Mouse (Mus musculus) thymus, postnatal 4 days (tissue): ENCODE measurements around the gene Cage1.

Source experiments
- DNase-seq: peaks from one replicate; pipeline ENCODE4 v3.0.0; 2021

The Cage1 gene

DNA sequence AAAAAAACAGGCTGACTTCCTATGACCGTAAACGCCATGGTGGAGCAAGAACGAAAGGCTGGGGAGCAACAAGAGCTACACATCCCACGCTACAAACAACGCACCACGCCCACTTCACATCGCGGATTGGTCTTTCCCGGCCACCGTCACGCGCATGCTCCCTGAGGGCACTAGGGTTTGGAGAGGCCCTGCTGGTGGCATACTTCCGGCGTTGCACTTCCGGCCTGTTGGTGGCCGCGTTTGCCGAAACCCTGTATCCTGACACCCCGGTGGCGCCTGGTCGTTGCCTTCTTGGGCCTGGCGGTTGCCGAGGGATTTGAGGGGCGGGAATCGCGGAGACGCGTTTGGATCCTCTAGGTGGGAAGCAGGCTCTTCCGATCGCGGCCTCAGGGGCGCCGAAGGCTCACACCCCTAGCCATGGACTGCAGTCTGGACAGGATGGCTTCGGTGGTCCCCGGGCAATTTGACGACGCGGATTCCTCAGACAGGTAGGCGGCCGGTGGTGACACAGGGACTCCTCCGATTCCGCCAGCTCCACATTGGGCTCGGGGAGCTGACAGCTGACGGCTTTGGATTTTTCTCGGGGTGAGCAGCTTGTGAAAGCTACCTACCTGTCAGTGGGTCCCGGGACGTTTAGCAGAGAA is at the start of gene Cage1:
TSS of gene Cage1 (minus strand) at position 26 of the 644 bp plus-strand sequence.
- DNase-seq: peak; percentile 96

DNA sequence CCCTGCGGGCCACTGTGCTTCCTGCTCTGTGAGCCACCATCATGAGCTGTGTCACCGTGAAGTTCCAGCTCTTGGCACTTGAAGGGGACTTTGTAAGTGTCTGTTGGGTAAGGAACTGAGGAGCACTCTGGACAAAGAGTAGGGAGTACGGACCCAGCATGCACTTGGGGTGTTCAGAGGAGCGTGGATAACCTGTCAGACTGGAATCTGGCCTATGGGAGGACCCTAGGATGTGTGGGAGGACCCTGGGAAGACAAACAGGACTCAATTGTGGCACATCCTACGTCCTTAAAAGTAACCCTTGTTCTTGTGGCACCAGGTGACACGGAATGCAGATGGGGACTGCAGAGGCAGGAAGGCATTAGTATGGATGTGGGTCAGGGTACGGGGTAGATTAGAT is 44.3 kb upstream of the Cage1 start:
- no peak for DNase-seq

DNA sequence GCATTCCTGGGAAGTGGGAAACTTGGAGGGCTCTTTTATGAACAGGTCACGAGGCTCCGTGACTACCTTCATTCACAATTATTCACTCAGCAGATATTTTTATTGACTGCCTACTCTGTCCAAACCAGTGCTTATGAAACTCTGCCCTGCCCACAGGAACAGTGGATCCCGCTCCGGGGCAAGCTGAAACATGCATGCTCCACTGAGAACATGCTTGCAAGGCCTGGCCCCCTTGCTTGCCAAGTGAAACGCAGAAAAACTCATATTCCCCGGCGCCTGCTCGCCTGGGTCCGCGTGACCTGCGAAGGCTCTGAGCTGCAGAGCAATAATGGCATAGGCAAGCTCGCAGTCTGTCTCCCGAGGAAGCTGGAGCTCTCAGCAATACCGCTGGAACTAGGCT is 43.9 kb upstream of the Cage1 start:
- no peak for DNase-seq

DNA sequence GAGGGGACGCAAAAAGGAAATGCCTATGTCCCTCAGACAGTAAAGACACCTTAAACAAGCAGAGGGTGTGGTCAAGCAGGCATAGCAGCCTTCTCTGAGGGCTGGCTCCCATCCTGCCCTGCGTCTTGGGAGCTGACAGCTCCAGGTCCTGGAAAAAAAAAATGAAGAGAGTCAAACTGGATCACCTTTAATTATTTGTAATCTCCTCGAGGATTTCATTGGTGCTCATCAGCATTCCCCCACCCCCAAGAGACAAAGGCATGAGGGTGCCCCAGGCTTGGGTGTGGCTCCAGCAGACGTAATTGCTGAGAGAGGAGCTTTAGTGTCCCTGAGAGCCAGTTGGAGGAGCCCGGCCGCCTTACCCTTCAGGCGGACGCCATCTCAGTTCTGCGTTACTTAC is 43.1 kb upstream of the Cage1 start:
- DNase-seq: no peak

DNA sequence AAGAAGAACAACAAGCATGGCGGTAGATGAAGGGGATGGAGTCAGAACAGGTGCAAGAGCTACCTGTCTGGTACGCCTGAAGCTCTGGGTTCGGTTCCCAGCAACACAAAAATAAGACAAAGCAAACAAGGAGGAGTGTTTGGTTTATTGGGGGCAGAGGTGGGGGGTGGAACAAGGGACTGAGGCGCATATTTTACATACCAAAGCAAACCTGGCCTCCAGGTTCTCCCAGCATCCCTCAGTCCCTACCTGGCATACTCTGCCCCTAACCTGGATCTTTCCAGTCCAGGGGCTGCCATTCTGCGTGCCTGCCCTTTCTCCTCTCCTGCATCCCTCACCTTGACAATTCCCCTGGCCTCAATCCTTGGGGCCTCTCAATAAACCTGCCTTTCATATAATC is 42.5 kb upstream of the Cage1 start:
- DNase-seq: no peak

DNA sequence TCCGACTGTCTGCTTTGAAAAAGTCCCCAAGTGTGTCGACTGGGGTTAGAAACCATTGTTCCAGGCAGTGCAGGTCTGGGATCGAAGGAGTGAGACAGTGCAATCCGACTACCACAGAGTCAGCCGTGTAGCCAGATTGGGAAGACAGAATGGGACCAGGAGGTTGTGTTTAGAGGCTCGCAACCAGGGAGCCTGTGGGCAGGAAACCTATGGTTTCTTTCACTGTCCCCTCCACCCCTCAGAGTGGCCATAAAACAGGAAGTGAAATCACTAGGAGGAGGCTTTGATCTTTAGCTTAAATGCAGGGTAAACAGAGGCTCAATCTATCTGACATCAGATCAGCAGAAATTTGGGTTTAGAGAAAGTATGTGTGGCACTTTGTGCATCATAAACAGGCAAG is 42.0 kb upstream of the Cage1 start:
- DNase-seq: no peak

DNA sequence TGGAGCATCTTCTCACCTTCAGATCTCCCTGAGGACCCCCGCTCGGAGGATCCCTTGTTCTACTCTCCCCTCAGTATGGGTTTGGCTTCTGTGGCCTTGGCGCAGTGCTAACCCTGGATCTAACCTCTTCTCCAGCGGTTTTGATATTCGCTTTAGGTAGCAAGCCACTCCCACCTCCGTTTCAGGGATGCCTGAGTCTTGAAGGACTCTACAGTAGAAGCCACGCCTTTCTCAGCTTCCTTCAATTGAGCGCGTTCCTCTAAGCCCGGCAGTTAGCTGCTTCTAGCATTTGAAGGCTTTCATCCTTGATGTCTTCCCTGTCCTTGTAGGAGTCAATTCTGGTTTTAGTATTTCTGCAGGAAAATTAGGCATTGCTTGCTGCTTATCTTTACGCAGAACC is 40.2 kb upstream of the Cage1 start:
- DNase-seq: peak; percentile 18

DNA sequence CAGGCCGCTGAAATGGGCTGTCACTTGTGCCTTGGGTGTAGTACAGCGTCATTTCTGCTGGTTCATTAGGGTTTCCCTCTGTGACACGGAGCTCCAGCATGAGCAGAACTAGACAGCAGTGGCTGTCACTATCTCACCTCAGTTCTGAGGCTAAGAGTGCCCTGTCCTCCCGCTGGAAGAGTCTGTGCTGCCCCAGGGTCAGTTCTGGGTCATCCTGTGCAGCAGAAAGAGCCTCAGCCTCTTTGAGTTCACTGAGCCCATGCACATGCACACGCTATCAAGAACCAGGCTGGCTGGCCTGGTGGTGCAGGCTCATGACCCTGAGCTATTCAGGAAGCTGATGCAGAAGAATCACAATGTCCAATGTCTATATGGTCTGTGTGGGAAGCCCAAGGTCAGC is 37.5 kb upstream of the Cage1 start:
- DNase-seq: no peak

DNA sequence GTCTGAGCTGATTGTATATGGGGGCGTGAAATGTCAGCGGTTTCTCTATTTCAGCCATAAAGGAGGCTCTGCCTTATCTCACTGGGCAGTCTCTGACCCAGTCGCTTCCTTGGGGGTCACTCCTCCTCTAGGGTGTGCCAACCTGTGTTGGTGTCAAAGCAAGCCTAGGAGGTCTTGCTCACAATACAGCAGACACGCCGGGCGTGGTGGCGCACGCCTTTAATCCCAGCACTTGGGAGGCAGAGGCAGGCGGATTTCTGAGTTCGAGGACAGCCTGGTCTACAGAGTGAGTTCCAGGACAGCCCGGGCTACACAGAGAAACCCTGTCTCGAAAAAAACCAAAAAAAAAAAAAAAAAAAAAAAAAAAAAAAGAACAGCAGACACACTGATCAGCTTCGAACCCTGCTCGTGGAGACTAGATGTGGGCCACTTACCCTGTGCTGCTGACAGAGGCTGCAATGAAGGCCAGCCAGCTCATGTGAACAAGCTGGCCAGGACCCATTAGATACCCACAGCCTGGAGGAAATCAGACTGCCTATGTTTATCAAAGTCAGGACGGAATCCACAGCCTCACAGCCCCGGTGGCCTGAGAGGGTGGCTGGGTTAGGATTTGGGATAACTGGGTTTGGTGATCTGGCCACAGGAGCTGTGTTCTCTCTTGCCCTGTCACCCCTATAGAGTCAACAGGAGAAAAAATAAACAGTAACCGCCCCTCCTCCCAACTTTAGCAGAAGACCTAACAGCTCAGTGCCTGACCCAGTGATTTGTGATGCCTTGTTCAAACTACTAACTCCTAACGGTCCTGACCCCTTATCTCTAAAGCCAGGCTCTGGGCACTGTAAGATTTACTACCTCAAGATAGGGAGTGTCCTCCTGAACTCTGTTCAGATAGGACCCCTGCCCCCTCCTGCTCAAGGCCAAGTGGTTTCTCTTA is 36.8 kb upstream of the Cage1 start:
- no peak for DNase-seq

DNA sequence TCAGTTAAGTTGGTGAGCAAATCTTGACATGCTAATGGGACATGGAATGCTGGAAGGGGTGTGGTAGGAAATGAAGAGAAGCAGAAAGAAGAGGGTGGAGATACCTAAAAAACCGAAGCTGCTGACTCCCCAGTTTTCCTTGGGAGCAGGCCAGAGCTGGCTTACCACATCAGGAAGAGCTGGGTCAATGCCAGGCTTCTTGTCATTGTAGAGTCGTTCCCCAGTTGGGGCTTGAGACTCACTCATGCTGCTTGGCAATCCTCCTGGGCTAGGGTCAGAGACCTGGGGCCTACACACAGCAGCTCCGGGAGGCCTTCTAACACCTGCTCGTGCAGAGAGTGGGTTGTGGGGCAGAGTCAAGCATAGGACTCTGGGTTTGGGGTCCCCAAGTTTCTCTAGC is 34.1 kb upstream of the Cage1 start:
- DNase-seq: no peak

DNA sequence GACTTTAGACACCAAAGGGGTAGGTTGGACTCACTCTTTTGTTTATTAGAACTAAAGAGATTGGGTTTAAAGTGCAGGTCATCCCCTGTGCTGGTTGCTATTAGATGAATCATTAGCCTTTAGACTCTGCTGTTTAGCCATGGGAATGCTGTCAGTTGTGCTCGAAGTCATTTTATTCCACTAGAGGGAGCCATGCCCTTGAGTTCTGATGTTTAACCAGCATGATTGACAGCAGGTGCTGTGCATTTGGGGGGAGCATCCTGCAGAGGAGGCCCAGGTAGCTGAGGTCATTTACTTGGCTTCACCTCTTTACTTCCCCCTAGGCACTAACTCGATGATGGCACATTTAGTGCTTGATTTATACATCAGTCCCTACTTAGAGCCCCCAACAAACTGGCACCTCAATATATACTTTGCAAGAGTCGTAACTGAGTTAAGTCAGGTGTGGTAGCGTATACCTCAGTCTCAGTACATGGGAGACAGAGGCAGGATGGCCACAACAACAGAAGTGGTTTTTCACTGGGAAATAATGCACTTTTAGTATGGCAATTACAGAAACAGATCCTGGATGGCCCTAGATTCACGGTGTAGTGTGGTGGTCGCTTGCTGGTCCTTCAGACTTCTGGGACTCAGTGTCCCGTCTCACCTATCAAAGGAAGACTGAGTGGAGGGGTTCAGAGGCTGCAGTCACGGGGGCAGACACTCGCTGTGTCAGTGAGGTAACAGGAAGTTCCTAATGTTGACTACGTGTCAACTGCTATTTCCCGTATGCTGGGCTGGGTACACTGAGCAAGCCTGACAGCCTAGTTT is 28.2 kb upstream of the Cage1 start:
- peak; percentile 43 for DNase-seq

DNA sequence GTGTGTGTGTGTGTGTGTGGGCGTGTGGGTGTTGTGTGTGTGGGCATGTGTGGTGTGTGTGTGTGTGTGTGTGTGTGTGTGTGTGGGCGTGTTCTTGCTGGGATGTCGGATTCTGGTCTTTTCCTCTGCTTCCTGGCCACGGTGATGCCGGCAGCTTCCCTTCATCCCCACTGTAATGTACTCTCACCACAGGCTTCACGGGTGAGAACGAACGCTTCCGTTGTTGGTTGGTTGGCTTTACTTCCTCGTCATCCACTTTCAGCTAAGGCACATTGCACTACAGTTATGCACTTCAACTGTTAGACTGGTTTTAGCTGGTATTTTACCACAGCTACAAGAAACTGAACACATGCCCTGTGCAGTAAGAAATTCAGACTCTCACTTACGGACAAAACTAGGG is 25.8 kb upstream of the Cage1 start:
- DNase-seq: no peak

DNA sequence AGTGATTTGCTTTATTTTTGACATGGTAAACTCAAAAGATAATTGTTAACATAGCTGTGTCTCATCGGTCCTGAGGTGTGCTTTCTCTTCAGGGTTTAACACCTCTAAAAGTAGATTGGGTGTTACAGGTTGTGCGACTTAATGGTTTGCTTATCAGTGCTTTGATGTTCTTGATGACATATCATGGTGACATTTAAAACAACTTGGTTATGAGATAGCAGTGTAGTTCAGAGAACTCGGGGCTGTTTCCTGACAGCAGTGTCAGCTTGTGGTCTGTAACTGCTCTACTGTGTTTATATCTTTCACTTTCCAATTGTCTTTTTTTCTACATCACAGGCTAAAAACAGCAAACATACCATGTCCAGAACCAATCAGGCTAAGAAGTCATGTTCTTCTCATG is 13.0 kb upstream of the Cage1 start:
- DNase-seq: no peak

DNA sequence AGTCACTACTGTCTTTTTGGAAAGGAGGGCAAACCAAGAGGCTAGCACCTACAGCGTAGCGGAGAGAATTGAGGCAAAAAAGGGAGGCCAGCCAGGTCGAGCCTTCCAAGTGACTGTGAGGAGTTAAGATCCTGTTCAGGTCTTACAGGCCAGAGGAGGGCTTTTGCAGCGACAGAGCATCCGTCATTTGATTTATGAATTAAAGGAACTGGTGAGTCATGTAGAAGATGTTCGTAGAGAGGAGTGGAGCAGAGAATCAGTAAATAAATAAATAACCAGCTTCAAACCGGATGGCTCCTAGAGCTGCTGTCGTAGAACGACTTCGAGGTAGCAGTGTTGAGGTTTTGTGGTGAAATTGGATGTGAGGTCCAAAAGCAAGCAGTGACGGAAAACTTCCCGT is 942 bp upstream of the Cage1 start:
- peak; percentile 29 for DNase-seq

DNA sequence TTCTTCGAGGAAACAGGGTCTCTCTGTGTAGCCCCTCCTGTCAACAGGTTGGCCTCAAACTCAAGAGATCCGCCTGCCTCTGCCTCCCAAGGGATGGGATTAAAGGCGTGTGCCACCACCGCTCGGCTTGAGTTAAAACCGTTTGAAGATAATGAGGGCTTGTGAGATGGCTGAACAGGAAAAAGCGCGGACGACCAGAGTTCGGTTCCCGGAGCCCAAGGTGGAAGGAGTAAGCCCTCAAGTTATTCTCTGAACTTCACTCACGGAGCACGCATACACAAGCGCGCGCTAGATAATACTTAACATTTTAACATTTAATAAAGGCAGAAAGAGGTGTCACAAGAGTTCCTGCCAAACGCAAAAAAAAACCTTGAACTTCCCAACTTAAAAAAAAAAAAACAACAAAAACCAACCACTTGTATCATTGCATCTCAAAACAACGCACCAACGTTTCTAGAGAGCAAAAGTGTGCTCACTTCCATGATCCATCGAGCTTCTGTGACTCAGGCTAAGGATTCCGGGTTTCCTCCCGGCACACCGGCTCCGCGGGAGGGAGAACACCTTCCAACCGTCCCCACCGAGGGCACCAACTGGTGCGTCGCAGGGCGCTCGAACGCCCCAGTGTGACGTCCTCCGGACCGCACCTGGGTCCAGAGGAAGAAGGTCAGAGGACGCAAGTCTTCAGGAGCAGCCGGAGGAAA is 376 bp downstream of the Cage1 start, which contains the start of gene Riok1:
TSS of gene Riok1 (plus strand) at position 653 of the 701 bp plus-strand sequence.
- peak; percentile 44 for DNase-seq

DNA sequence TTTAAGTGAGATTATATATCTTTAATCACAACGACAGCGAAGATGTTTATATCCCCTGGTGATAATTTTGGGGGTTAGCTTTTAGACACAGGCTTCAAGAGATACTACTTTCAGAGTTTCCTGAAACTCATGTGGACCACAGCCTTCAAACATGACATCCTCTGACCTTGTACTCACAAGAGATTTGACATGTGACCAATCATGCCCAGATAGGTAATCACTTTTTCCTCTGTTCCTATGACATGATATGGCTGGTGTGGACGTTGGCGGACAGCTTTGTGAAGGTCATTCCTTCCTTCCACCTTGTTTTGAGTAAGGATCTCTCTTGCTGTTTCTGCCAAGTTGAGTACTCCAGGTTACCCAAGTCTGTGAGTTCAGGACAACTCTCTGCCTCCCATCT is 8.5 kb downstream of the Cage1 start:
- no peak for DNase-seq

DNA sequence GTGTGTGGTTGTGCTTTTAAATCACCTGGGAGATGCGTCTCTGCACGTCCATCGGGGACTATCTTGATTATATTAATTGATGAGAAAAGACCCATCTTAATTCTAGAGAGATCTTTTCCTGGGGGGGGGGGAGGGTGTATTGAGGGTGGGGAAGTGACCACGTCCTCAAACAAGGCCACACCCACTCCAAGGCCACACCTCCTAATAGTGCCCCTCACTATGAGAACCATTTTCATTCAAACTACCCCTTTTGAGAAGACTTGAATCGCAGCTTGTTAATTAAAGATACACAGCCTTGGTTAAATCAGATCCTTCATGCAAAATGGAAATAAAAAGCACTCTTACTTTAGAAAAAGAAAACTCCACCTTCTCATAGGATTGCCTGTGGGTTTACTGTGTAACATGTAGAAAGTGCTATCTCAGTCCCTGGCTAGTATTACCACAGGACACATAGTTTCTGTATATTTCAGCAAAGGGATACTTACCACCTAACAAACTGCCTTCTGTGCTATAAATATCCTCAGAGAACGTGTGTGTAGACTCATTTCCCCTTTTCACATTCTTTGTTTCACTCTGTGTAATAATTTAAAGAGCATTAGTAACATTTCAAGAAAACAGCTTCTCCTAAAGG is 9.1 kb downstream of the Cage1 start:
- no peak for DNase-seq

DNA sequence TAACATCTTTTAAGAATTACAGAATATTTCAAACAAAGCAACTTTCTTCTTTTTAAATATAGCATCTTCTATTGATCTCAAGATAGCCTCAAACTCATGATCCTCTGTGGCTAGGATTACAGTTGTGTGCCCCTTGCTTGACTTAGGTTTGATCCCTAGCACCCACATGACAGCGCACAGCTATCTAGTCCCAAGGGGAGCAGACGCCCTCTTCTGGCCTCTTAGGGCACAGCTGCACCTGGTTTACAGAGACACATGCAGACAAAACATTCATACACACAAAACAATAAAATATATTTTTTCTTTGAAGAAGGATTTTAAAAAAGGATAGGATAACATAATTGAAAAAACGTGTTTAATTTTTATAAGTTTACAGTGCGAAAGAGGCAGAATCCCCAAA is 11.0 kb downstream of the Cage1 start:
- peak; percentile 47 for DNase-seq

DNA sequence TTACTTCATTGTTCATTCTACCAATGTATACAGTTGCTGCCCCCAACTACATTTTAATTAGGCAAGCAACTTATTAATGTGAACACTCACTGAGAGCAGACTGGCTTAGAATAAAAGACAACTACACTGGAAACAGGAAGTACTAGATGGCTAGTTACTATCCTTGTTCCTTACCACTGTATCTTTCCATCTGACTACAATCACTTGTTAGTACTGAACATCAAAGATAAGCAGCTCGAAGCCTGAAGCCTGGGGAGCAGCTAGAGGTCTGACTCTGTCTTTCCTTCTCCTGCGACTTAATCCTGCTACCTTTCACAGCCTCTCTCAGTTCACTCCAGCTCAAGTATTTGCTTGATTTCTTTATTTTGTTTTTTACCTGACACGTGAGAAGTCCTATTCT is 18.1 kb downstream of the Cage1 start:
- DNase-seq: no peak

DNA sequence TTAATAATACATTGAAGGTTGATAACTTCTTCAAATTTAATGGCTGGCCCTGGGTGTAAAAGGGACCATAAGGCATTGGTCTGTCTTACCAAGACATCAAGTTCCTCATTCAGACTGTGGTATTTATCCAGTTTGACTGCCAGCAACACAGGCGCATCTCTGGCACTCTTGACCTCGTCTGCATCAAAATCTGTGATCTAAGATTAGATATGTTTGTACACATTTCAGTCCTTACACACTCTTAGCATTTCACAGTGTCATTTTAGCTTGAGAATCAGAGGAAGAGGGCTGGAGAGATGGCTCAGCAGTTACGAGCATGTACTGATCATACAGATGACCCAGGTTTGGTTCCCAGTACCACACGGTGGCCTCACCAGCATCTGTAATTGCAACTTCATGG is 21.3 kb downstream of the Cage1 start:
- DNase-seq: no peak

DNA sequence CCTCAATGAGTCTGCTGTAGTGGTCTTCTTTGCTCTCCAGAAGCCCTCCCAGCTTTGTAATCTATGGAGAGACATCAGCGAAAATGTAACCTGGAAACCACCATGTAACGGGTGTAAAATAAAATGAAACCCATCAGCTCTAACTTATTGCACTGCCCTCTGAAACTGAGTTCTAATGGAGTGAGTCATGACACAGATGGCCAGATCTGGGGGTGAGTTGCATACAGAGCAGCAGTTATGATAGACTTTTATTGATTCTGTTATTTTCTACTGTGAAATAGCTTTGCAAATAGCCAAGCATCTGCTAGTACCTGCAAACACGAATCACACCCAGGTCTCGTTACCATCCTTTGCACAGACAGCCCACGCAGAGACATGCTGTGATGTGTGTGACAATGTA is 24.4 kb downstream of the Cage1 start:
- no peak for DNase-seq

DNA sequence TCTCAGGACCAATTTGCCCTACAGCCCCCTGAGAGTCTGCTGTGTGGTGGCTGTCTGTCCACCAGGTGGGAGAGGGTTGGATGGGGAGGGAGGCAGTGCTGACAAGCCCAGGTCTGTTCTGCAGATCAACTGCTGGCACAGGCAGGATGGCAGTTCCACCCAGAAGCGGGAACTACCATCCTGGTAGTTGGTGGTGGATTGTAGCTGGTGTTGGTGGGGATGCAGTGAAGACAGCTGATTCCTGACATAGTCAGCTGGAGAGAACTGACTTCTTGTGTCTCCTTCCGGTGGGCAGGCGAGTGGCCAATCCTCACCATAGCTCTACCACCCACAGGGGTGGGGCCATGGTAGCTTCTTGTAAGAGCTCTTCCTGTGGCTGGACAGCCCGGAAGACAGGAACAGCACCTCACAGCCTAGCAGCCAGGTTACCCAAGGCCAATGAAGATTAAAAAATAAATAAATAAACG is 26.4 kb downstream of the Cage1 start:
- DNase-seq: peak; percentile 19
